Comparison of ENCODE assay signal across 28 mouse cellular contexts in the genomic region with DNA sequence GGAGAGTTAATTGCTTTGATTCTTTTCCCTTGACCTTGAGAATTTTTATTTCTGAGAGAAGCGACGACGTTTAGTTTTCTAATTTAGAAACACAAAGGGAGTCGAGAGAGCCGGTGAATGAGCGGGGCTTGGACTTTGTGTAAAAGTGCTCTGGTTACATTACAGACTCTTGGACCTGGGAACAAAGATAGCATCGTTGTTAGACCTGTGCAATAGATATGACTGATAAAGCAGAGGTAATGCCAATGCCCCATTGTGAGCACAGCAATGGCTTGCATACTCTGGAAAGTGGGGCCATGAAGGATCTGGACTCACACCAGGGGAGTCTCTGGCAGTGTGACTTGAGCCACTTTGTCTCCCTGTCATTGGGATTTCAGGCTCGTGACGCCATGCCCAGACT.
DNase-seq lines count a peak whose midpoint lies in the region; ATAC-seq and TF ChIP-seq lines count a peak whose summit lies in the region.
"Had no signal": no experiment of that assay in that cellular context is flagged by ENCODE, and none has a peak within 500 bp of the region (broad histone marks: within the 10 kb centered on the region; RNA-seq: fewer than 3 reads in every experiment).

No protein-coding gene starts in this region.

- no peak overlapping the region for H3K9ac ChIP-seq in hindbrain, embryonic 14.5 days
- H3K9ac ChIP-seq in hindbrain, embryonic 12.5 days, result no peak overlapping the region
- H3K9ac ChIP-seq in midbrain, embryonic 15.5 days, result no peak overlapping the region
- no peak overlapping the region for H3K9ac ChIP-seq in midbrain, postnatal 0 days (replicated peaks; ENCODE audit: low read length, poor library complexity, severe bottlenecking)
- H3K9ac ChIP-seq: embryonic facial prominence, embryonic 13.5 days; forebrain, embryonic 12.5 days; heart, embryonic 13.5 days; intestine, embryonic 15.5 days had no signal

- H3K4me2 ChIP-seq in hindbrain, embryonic 14.5 days (replicated peaks), result no peak overlapping the region
- H3K4me2 ChIP-seq in hindbrain, embryonic 12.5 days (replicated peaks), result no peak overlapping the region
- no peak overlapping the region for H3K4me2 ChIP-seq in midbrain, embryonic 15.5 days
- H3K4me2 ChIP-seq in midbrain, postnatal 0 days (ENCODE audit: low read depth, low read length, poor library complexity, severe bottlenecking), result no peak overlapping the region
- H3K4me2 ChIP-seq: embryonic facial prominence, embryonic 13.5 days; forebrain, embryonic 12.5 days; heart, embryonic 13.5 days; intestine, embryonic 15.5 days had no signal

- no peaks in the 10 kb centered on the region for H3K9me3 ChIP-seq in hindbrain, embryonic 14.5 days (ENCODE audit: control insufficient read depth, low read length)
- no peaks in the 10 kb centered on the region for H3K9me3 ChIP-seq in hindbrain, embryonic 12.5 days (replicated peaks)
- H3K9me3 ChIP-seq in midbrain, embryonic 15.5 days, result no peaks in the 10 kb centered on the region
- H3K9me3 ChIP-seq in midbrain, postnatal 0 days (ENCODE audit: low read length), result no peaks in the 10 kb centered on the region
- H3K9me3 ChIP-seq: embryonic facial prominence, embryonic 10.5 days; embryonic facial prominence, embryonic 13.5 days; forebrain, embryonic 12.5 days; heart, embryonic 10.5 days; heart, embryonic 13.5 days; intestine, embryonic 15.5 days had no signal

- no peak for DNase-seq in hindbrain, embryonic 14.5 days (ENCODE audit: low spot score)
- DNase-seq in layer of hippocampus, adult 2 months (ENCODE audit: low spot score in 2 of 2), result no peak
- DNase-seq in layer of hippocampus, postnatal 10 days (ENCODE audit: low spot score in 2 of 2), result no peak
- DNase-seq in midbrain, postnatal 0 days (ENCODE audit: low spot score), result no peak
- no peak for DNase-seq in thymus, adult 2 months
- DNase-seq: adrenal gland, postnatal 10 days; adrenal gland, postnatal 36 days; cerebellum, adult 2 months; cerebellum, adult 9-11 months; cerebellum, postnatal 36 days; embryo, embryonic 11 days; gastrocnemius, postnatal 10 days; gastrocnemius, postnatal 36 days; heart, adult 2 months; heart, postnatal 14 days; heart, postnatal 4 days had no signal

- H3K4me1 ChIP-seq in hindbrain, embryonic 14.5 days (replicated peaks; ENCODE audit: control insufficient read depth, insufficient read depth, low read length), result peaks cover 34% of the 10 kb centered on the region
- H3K4me1 ChIP-seq in hindbrain, embryonic 12.5 days, result peaks cover 17% of the 10 kb centered on the region
- H3K4me1 ChIP-seq in midbrain, embryonic 15.5 days, result peaks cover 36% of the 10 kb centered on the region
- peaks cover 6% of the 10 kb centered on the region; the same call in 1 of the 2 replicates for H3K4me1 ChIP-seq in midbrain, postnatal 0 days (ENCODE audit: insufficient read depth, low read length)
- H3K4me1 ChIP-seq in olfactory bulb, adult 2 months (ENCODE audit: control insufficient read depth, insufficient read depth, low read length), result peaks cover 61% of the 10 kb centered on the region
- peaks cover 2% of the 10 kb centered on the region; the same call in 1 of the 2 replicates for H3K4me1 ChIP-seq in thymus, adult 2 months (replicated peaks; ENCODE audit: control insufficient read depth, insufficient read depth, low read length)
- H3K4me1 ChIP-seq: intestine, embryonic 15.5 days had no signal

- H3K27me3 ChIP-seq in hindbrain, embryonic 14.5 days (ENCODE audit: control insufficient read depth, insufficient read depth, low read length), result peaks cover 13% of the 10 kb centered on the region
- H3K27me3 ChIP-seq in hindbrain, embryonic 12.5 days, result peaks cover 10% of the 10 kb centered on the region
- peaks cover 4% of the 10 kb centered on the region; the same call in 1 of the 2 replicates for H3K27me3 ChIP-seq in midbrain, embryonic 15.5 days (replicated peaks)
- H3K27me3 ChIP-seq in midbrain, postnatal 0 days (ENCODE audit: insufficient read depth, low read length), result no peaks in the 10 kb centered on the region; the same call in 1 of the 2 replicates
- H3K27me3 ChIP-seq in thymus, adult 2 months (ENCODE audit: control insufficient read depth, insufficient read depth, low read length), result 0 out of 2 replicates have a peak, but pooled peaks cover 2% of the 10 kb centered on the region
- H3K27me3 ChIP-seq: embryonic facial prominence, embryonic 13.5 days; intestine, embryonic 15.5 days had no signal

- H3K27ac ChIP-seq in hindbrain, embryonic 14.5 days, result 0 out of 2 replicates have a peak overlapping the region, but pooled peaks have one; percentile 16
- H3K27ac ChIP-seq in hindbrain, embryonic 12.5 days, result no peak overlapping the region
- H3K27ac ChIP-seq in layer of hippocampus, adult 2 months, result peak overlapping the region; percentile 59; the same call in 1 of the 2 replicates
- 0 out of 2 replicates have a peak overlapping the region, but pooled peaks have one; percentile 1 for H3K27ac ChIP-seq in midbrain, embryonic 15.5 days
- no peak overlapping the region; the same call in 1 of the 2 replicates for H3K27ac ChIP-seq in midbrain, postnatal 0 days (ENCODE audit: low read depth, low read length)
- peak overlapping the region; percentile 6; the same call in 1 of the 2 replicates for H3K27ac ChIP-seq in olfactory bulb, adult 2 months (ENCODE audit: insufficient read depth, low read depth, low read length)
- no peak overlapping the region for H3K27ac ChIP-seq in thymus, adult 2 months (ENCODE audit: control insufficient read depth, insufficient read depth, low read length)
- H3K27ac ChIP-seq: embryonic facial prominence, embryonic 10.5 days; embryonic facial prominence, embryonic 13.5 days; forebrain, embryonic 12.5 days; heart, adult 2 months; heart, embryonic 10.5 days; heart, embryonic 13.5 days; intestine, embryonic 15.5 days had no signal

- ATAC-seq in hindbrain, embryonic 14.5 days (ENCODE audit: low FRiP score), result no peak
- ATAC-seq in hindbrain, embryonic 12.5 days (ENCODE audit: low FRiP score), result no peak
- no peak for ATAC-seq in midbrain, embryonic 15.5 days (replicated peaks)
- ATAC-seq in midbrain, postnatal 0 days (ENCODE audit: low FRiP score), result no peak
- ATAC-seq: CD4-positive, CD25-positive, alpha-beta regulatory T cell, adult 4 months; forebrain, embryonic 16.5 days; intestine, embryonic 15.5 days had no signal

- no peaks in the 10 kb centered on the region for H3K36me3 ChIP-seq in hindbrain, embryonic 14.5 days (replicated peaks; ENCODE audit: control insufficient read depth, insufficient read depth)
- H3K36me3 ChIP-seq in hindbrain, embryonic 12.5 days, result no peaks in the 10 kb centered on the region
- no peaks in the 10 kb centered on the region for H3K36me3 ChIP-seq in midbrain, embryonic 15.5 days (replicated peaks)
- no peaks in the 10 kb centered on the region for H3K36me3 ChIP-seq in midbrain, postnatal 0 days (ENCODE audit: insufficient read depth, low read length)
- H3K36me3 ChIP-seq in thymus, adult 2 months (ENCODE audit: control insufficient read depth, insufficient read depth, low read length), result no peaks in the 10 kb centered on the region
- H3K36me3 ChIP-seq: embryonic facial prominence, embryonic 10.5 days; embryonic facial prominence, embryonic 13.5 days; forebrain, embryonic 12.5 days; heart, embryonic 10.5 days; heart, embryonic 13.5 days; intestine, embryonic 15.5 days had no signal

- no peak for TF ChIP-seq CTCF in layer of hippocampus, adult 2 months (conservative IDR thresholded peaks at IDR 0.05)
- TF ChIP-seq CTCF in midbrain, postnatal 0 days (IDR thresholded peaks at IDR 0.05), result no peak
- TF ChIP-seq CTCF in olfactory bulb, adult 2 months (IDR thresholded peaks at IDR 0.05; ENCODE audit: insufficient read depth, low read depth, low read length), result no peak
- TF ChIP-seq CTCF in thymus, adult 2 months (IDR thresholded peaks at IDR 0.05; ENCODE audit: borderline replicate concordance, control insufficient read depth, extremely low read depth, insufficient read depth, low read length, poor library complexity), result no peak

- no peak overlapping the region for H3K4me3 ChIP-seq in hindbrain, embryonic 14.5 days (replicated peaks; ENCODE audit: low read length)
- H3K4me3 ChIP-seq in hindbrain, embryonic 12.5 days, result no peak overlapping the region
- H3K4me3 ChIP-seq in layer of hippocampus, adult 2 months, result no peak overlapping the region
- H3K4me3 ChIP-seq in midbrain, embryonic 15.5 days, result no peak overlapping the region
- no peak overlapping the region for H3K4me3 ChIP-seq in midbrain, postnatal 0 days (ENCODE audit: low read depth, low read length)
- H3K4me3 ChIP-seq in olfactory bulb, adult 2 months (ENCODE audit: insufficient read depth, low read depth, low read length), result no peak overlapping the region
- H3K4me3 ChIP-seq in thymus, adult 2 months (ENCODE audit: control insufficient read depth, insufficient read depth, low read length), result no peak overlapping the region
- H3K4me3 ChIP-seq: embryonic facial prominence, embryonic 10.5 days; embryonic facial prominence, embryonic 13.5 days; erythroblast, embryonic 14.5 days; forebrain, embryonic 12.5 days; heart, adult 2 months; heart, embryonic 10.5 days; heart, embryonic 13.5 days; intestine, embryonic 15.5 days had no signal

- TF ChIP-seq POLR2A in olfactory bulb, adult 2 months (IDR thresholded peaks at IDR 0.05; ENCODE audit: insufficient read depth, low read depth, low read length), result no peak
- no peak for TF ChIP-seq POLR2A in thymus, adult 2 months (IDR thresholded peaks at IDR 0.05; ENCODE audit: control insufficient read depth, extremely low read depth, insufficient read depth, low read length, poor library complexity)

- WGBS in hindbrain, embryonic 14.5 days, result 71% methylated on average over 9 of the region's 9 CpGs
- 83% methylated on average over 9 of the region's 9 CpGs for WGBS in hindbrain, embryonic 12.5 days
- 62% methylated on average over 9 of the region's 9 CpGs for WGBS in midbrain, embryonic 15.5 days
- WGBS in midbrain, postnatal 0 days, result 74% methylated on average over 9 of the region's 9 CpGs
- WGBS in olfactory bulb, adult 2 months, result 45% methylated on average over 9 of the region's 9 CpGs
- 88% methylated on average over 9 of the region's 9 CpGs for WGBS in thymus, adult 2 months

Comparison
In these comparisons a context has a peak if more than half of its experiments do, and no peak if none do; other contexts are left out.
1. H3K27ac ChIP-seq: peak in hindbrain, embryonic 14.5 days (single experiment), layer of hippocampus, adult 2 months (single experiment), midbrain, embryonic 15.5 days (single experiment) and olfactory bulb, adult 2 months (single experiment); none in hindbrain, embryonic 12.5 days (single experiment), midbrain, postnatal 0 days (single experiment) and thymus, adult 2 months (single experiment).